Mouse (Mus musculus) ES-Bruce4 (cell line): ENCODE results near the gene Trmt1. TPM values are rescaled to one million over a fixed set of nuclear protein-coding genes. Genes with fewer than 3 reads are reported as not detected.

ENCODE experiments used
- H3K27ac ChIP-seq: 2 replicates; pipeline ENCODE4 v1.5.1; 2012; ENCODE audit warnings: low read length, inconsistent platforms; ENCODE audit not compliant: insufficient read depth
- H3K27me3 ChIP-seq: 2 replicates; pipeline ENCODE4 v1.6.1; 2012; ENCODE audit warnings: mild to moderate bottlenecking, low read length, inconsistent platforms; ENCODE audit not compliant: control insufficient read depth, poor library complexity, insufficient read depth, severe bottlenecking
- H3K36me3 ChIP-seq: 2 replicates; pipeline ENCODE4 v1.6.1; 2012; ENCODE audit warnings: inconsistent platforms, mild to moderate bottlenecking, low read length, moderate library complexity; ENCODE audit not compliant: control insufficient read depth, poor library complexity, insufficient read depth, severe bottlenecking
- H3K4me1 ChIP-seq: one replicate; pipeline ENCODE4 v1.8.1; 2011; ENCODE audit warnings: low read length; ENCODE audit not compliant: control insufficient read depth, insufficient read depth
- H3K4me3 ChIP-seq: 2 replicates; pipeline ENCODE4 v1.5.1; 2011; ENCODE audit warnings: low read depth, mild to moderate bottlenecking, low read length
- H3K9ac ChIP-seq: 2 replicates; pipeline ENCODE4 v1.6.1; 2012; ENCODE audit warnings: low read depth, mild to moderate bottlenecking, inconsistent platforms; ENCODE audit not compliant: poor library complexity, severe bottlenecking
- H3K9me3 ChIP-seq: replicated peaks from 2 replicates; pipeline ENCODE4 v1.6.1; 2012; ENCODE audit warnings: mild to moderate bottlenecking, low read length, inconsistent platforms; ENCODE audit not compliant: control insufficient read depth, poor library complexity, insufficient read depth, severe bottlenecking
- CTCF ChIP-seq: IDR thresholded peaks from one replicate; pipeline ENCODE4 v1.8.1; 2011; ENCODE audit warnings: low read depth, low read length
- EP300 ChIP-seq: IDR thresholded peaks from 2 replicates; pipeline ENCODE4 v1.6.1; 2011; ENCODE audit warnings: low read depth, low read length; ENCODE audit not compliant: insufficient read depth
- POLR2A ChIP-seq: IDR thresholded peaks from one replicate; pipeline ENCODE4 v1.8.1; 2011; ENCODE audit warnings: low read length; ENCODE audit not compliant: insufficient read depth
- polyA plus RNA-seq: library from polyadenylated mRNA; stranded (reverse); fragments of >200 nt; gene quantifications from 2 replicates; pipeline ENCODE4 v1.2.4, GENCODE M21; 2011; ENCODE audit warnings: low read depth; ENCODE audit not compliant: missing spikeins, insufficient read depth, insufficient read length

The Trmt1 gene
- polyA plus RNA-seq, 1 experiment = 77.6 TPM

DNA sequence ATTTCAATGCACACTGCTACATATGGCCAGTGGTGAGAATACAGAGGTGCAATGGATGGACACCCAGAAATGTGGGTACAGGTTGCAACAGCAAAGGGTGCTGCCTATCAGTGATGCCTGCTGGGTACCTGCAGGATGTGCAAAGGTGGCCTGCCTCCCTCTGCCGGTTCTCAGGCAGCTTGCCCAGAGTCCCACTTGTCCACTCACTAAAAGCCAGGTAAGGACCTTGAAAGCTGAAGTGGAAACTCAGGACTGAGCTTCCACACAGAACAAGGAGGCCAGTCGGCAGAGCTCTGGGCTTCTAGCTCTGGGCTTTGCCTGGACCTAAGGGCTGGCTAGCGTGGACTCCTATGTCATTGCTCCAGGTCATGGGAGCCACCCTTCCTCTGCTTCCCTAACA, 25.2 kb downstream of the Trmt1 start:
- no peaks in the 10 kb centered on the region for H3K4me1 ChIP-seq
- H3K27me3 ChIP-seq = peaks cover 13% of the 10 kb centered on the region; the same call in 1 of the 2 replicates
- H3K9ac ChIP-seq = no peak overlapping the region
- no peaks in the 10 kb centered on the region for H3K9me3 ChIP-seq
- no peaks in the 10 kb centered on the region for H3K36me3 ChIP-seq
- no peak for TF ChIP-seq EP300
- TF ChIP-seq CTCF = no peak
- no peak for TF ChIP-seq POLR2A
- H3K4me3 ChIP-seq = no peak overlapping the region
- H3K27ac ChIP-seq = no peak overlapping the region

DNA sequence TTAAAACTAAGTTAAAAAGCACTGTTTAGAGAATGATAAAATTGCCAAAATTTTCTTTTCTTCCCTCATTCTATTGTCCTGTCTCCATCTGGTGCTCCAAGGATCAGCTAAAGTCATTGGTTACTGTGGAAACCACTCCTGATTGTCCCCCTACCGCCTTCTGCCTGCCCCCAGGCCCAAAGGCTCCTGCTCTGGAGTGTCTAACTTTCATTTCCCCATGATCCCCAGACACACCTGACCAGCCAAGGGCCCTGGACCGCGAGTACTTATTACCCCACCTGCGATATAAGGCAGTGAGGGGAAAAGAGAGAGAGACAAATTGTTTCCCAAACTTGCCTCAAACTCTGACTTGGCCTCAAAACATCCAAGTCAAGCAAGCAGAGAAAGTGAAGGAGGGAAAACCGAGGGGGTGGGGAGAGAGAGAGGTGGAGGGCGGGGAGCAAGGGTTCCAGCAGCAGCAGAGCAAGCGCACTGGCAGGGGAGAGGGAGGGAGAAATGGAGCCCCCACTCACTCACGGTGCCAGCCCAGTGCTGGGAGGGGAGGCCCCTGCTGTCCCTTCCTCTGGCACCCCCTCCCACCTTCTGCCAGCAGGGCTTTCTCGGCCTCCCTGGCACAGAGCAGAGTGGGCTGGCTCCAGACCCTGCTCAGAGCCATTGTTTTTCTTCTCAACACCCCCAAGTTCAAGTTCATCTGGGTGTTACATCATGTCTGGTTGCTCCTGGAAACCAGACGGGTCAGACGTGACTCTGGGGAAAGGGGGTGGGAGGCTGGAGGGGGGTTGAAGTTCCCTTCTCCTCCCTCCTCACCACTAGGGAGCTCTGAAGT, 26.0 kb downstream of the Trmt1 start:
- no peak overlapping the region for H3K27ac ChIP-seq
- H3K4me3 ChIP-seq = no peak overlapping the region
- H3K36me3 ChIP-seq = no peaks in the 10 kb centered on the region
- TF ChIP-seq CTCF (no peak), POLR2A (no peak)
- H3K4me1 ChIP-seq = no peaks in the 10 kb centered on the region
- no peak overlapping the region for H3K9ac ChIP-seq
- H3K9me3 ChIP-seq = no peaks in the 10 kb centered on the region
- peaks cover 5% of the 10 kb centered on the region; the same call in 1 of the 2 replicates for H3K27me3 ChIP-seq

DNA sequence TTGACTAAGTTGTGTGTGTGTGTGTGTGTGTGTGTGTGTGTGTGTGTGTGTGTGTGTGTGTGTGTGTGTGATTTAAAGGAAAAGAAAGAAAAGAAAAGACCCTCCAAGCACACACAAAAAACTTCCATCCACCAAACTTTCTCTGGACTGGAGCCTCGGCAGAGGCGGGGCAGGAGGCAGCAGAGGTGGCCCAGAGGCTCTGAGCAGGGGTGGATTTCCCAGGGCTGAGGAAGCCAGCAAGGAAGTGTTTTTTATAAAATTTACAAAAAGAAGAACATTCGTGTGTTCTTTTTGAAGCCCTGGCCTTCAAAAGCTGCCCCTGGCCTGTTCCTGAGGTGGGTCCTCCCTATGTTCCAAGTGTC, 26.6 kb downstream of the Trmt1 start:
- Histone ChIP-seq H3K36me3 (no peaks in the 10 kb centered on the region), H3K4me3 (no peak overlapping the region), H3K9ac (no peak overlapping the region), H3K9me3 (no peaks in the 10 kb centered on the region), H3K4me1 (no peaks in the 10 kb centered on the region), H3K27me3 (peaks cover 1% of the 10 kb centered on the region; the same call in 1 of the 2 replicates), H3K27ac (no peak overlapping the region)
- TF ChIP-seq POLR2A = no peak
- no peak for TF ChIP-seq CTCF
- no peak for TF ChIP-seq EP300

DNA sequence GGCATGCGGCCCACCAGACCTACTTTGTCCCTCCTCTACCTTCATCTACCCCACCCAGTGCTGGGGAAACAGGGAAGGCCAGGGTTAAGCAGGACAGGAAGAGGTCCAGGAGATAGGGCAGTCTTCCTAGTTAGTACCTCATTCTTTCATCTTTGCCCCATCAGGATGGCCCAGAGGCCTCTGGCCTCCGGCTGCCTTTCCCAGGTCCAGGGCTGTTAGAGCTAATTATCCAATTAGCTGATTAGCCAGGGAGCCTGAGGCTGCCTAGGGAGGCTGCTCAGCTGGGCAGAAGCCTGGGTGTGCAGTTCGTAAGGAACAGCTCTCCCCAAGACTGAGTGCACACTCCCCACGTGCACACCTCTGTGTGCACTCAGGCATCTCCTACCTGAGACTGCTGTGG, 27.3 kb downstream of the Trmt1 start:
- no peaks in the 10 kb centered on the region for H3K27me3 ChIP-seq
- TF ChIP-seq EP300 (no peak), POLR2A (no peak), CTCF (no peak)
- H3K27ac ChIP-seq = no peak overlapping the region
- no peak overlapping the region for H3K4me3 ChIP-seq
- no peaks in the 10 kb centered on the region for H3K36me3 ChIP-seq
- no peaks in the 10 kb centered on the region for H3K4me1 ChIP-seq
- no peak overlapping the region for H3K9ac ChIP-seq
- no peaks in the 10 kb centered on the region for H3K9me3 ChIP-seq

DNA sequence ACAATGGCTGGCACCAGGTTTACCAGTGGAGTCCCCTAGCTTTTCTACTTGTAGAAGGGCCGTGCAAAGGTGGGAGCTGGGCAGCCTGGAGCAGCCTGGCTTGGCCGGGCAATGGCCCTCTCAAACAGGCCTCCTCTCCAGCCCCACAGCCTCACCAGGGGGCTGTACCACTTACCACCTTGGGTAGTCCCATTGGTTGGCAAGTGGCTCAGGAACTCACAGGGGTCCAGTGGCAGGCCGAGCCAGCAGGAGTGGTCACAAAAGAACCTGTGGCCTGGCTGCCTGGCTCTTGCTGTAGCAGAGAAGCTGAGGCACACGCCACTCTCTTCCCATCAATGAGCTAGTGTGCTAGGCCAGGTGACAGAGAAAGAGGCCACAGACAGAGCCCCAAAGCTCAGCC, 28.1 kb downstream of the Trmt1 start:
- H3K4me1 ChIP-seq = no peaks in the 10 kb centered on the region
- no peak overlapping the region for H3K27ac ChIP-seq
- H3K36me3 ChIP-seq = no peaks in the 10 kb centered on the region
- H3K9me3 ChIP-seq = no peaks in the 10 kb centered on the region
- H3K27me3 ChIP-seq = no peaks in the 10 kb centered on the region
- no peak overlapping the region for H3K4me3 ChIP-seq
- TF ChIP-seq CTCF (no peak), EP300 (no peak), POLR2A (no peak)
- no peak overlapping the region for H3K9ac ChIP-seq

DNA sequence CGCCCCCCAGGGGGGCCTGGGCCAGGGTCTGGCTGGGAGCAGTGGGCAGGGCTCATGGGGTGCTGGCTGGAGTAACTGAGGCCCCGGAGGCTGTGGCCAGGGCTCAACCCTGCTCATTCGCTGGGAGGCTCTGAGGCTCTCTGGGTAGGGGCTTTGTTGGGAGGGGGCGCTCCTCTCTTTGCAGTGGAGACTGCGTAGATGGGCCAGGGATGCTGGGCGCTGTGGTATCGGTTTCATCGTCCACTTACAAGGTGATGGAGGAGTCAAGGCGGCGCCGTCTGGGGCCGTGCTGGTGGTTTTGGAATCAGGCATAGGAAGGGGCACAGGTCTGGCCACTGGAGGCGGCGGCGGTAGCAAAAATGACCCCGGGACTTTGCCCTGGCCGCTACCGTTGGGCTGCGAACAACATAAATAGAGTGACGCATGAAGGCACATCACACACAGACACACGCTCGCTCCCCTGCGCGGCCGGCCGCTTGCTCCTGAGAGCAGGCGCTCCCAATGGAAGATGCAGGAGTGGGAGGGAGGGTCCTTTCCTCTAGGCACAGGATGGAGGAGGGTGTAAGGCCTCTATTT, 29.9 kb downstream of the Trmt1 start:
- Histone ChIP-seq H3K4me3 (peak overlapping the region; percentile 39), H3K9ac (peak overlapping the region; percentile 23; the same call in 1 of the 2 replicates), H3K4me1 (no peaks in the 10 kb centered on the region), H3K27ac (no peak overlapping the region), H3K27me3 (no peaks in the 10 kb centered on the region), H3K9me3 (no peaks in the 10 kb centered on the region), H3K36me3 (no peaks in the 10 kb centered on the region)
- TF ChIP-seq CTCF (no peak), POLR2A (no peak), EP300 (no peak)
